Mouse (Mus musculus): ENCODE results near the gene Bcl2.

DNA sequence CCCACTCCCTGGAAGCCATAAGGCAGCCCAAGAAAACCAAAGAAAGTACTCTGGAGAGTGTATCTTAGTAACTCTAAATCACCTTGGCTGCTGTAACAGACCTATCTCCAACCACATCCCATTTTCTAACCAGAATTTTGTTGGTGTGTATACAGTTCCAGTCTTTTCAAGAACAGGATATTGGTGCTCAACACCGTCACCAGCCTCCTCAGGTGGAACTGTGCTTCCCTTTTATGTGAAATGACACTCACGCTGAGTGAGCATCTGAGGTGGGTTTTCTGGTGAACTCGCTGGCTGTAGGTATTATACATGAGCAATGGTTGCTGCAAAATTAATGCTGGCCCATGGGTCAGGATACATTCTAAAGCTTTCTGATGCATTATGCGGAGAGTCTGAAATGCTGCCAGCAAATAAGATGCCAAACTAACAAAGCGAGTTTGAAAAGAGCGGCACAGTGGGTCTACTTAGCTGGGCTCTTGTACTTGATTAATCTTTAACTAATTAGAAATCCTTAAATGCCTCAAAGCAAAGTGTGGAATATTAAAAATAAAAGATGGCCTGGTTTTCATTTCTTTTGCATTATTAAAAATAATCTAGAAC is 118.7 kb downstream of the Bcl2 start:
- TF ChIP-seq POLR2A (IDR thresholded peaks at IDR 0.05; ENCODE audit: low read depth, low read length) (no peak), USF2 (conservative IDR thresholded peaks at IDR 0.05; ENCODE audit: low read depth, low read length) (no peak), UBTF (IDR thresholded peaks at IDR 0.05; ENCODE audit: low read depth, low read length) (no peak), EP300 (IDR thresholded peaks at IDR 0.05; ENCODE audit: low read length) (no peak), ZC3H11A (IDR thresholded peaks at IDR 0.05; ENCODE audit: low read depth, low read length) (no peak), RCOR1 (conservative IDR thresholded peaks at IDR 0.05; ENCODE audit: low read depth, low read length) (no peak), CTCF (conservative IDR thresholded peaks at IDR 0.05 in 1 of 2, IDR thresholded peaks at IDR 0.05 in 1 of 2; ENCODE audit: low read depth in 2 of 2, low read length in 2 of 2) (no peak), IRF4 (IDR thresholded peaks at IDR 0.05; ENCODE audit: low read depth, low read length) (no peak), POLR2AphosphoS2 (IDR thresholded peaks at IDR 0.05; ENCODE audit: low read depth, low read length) (no peak), ZMIZ1 (IDR thresholded peaks at IDR 0.05; ENCODE audit: low read depth, low read length) (no peak), JUND (conservative IDR thresholded peaks at IDR 0.05; ENCODE audit: low read depth, low read length) (no peak), HCFC1 (IDR thresholded peaks at IDR 0.05; ENCODE audit: low read depth, low read length) (no peak), CHD2 (IDR thresholded peaks at IDR 0.05; ENCODE audit: low read length) (no peak)
